Mouse (Mus musculus): Measurements from ENCODE around the gene Vil1. TPM values are rescaled to one million over a fixed set of nuclear protein-coding genes. Genes with fewer than 3 reads are reported as not detected.

Gene Vil1
- polyA plus RNA-seq, 1 experiment from 2014 or later: 0.26 TPM

- Histone ChIP-seq H3K4me1 (replicated peaks) (no peaks in the 10 kb centered on the region), H3K36me3 (peaks cover 45% of the 10 kb centered on the region), H3K9ac (no peak overlapping the region), H3K27me3 (no peaks in the 10 kb centered on the region), H3K9me3 (replicated peaks) (no peaks in the 10 kb centered on the region), H3K4me3 (no peak overlapping the region), H3K4me2 (no peak overlapping the region), H3K27ac (no peak overlapping the region)
- 77% methylated on average over 2 of the region's 2 CpGs for WGBS
- ATAC-seq (replicated peaks; ENCODE audit: insufficient number of reproducible peaks, insufficient read depth, low FRiP score, low read depth): no peak
Observed at GRCm38 (mm10) chr1:74460273-74460672, 51.1 kb downstream of the Vil1 start.

MicroRNA genes within 50 kb of the gene (microRNA counts, 519-probe panel; counts per million panel counts)
- microRNA mmu-miR-26b: 3,262 counts per million, percentile 79 among the panel's probes with 10 or more counts

Small RNA genes within 50 kb of the gene (microRNA-seq; reads per million reads assigned to microRNA genes)
- 36,772 reads per million, percentile 98 among the genes with 10 or more reads in this experiment for gene Mir26b

Other genes starting within 250 kb of the Vil1 start
- not detected in 2 replicates for gene Cxcr1, start 214.7 kb upstream of the Vil1 start, polyA plus RNA-seq (2015; fragmentation: Nextera tagmentation; extraction: Ambion mirVana)
- gene Arpc2, start 173.3 kb upstream of the Vil1 start, polyA plus RNA-seq (2015; fragmentation: Nextera tagmentation; extraction: Ambion mirVana): 406 and 413 TPM in 2 replicates
- gene Gpbar1, start 130.8 kb upstream of the Vil1 start, polyA plus RNA-seq (2015; fragmentation: Nextera tagmentation; extraction: Ambion mirVana): 0.13 and 0.34 TPM in 2 replicates
- gene Aamp, start 124.6 kb upstream of the Vil1 start, polyA plus RNA-seq (2015; fragmentation: Nextera tagmentation; extraction: Ambion mirVana): 168 and 209 TPM in 2 replicates
- gene Pnkd, start 124.4 kb upstream of the Vil1 start, polyA plus RNA-seq (2015; fragmentation: Nextera tagmentation; extraction: Ambion mirVana): 276 and 288 TPM in 2 replicates
- gene Tmbim1, start 103.8 kb upstream of the Vil1 start, polyA plus RNA-seq (2015; fragmentation: Nextera tagmentation; extraction: Ambion mirVana): 44.9 and 48.1 TPM in 2 replicates
- 0.38 and 0.39 TPM in 2 replicates for gene Catip, start 47.3 kb upstream of the Vil1 start, polyA plus RNA-seq (2015; fragmentation: Nextera tagmentation; extraction: Ambion mirVana)
- 3.6 and 5.4 TPM in 2 replicates for gene Slc11a1, start 34.2 kb upstream of the Vil1 start, polyA plus RNA-seq (2015; fragmentation: Nextera tagmentation; extraction: Ambion mirVana)
- gene Ctdsp1, start 17.9 kb upstream of the Vil1 start, polyA plus RNA-seq (2015; fragmentation: Nextera tagmentation; extraction: Ambion mirVana): 55.1 and 68.5 TPM in 2 replicates
- gene Cnot9, start 96.7 kb downstream of the Vil1 start, polyA plus RNA-seq (2015; fragmentation: Nextera tagmentation; extraction: Ambion mirVana): 25.8 and 32.4 TPM in 2 replicates
- gene Plcd4, start 133.5 kb downstream of the Vil1 start, polyA plus RNA-seq (2015; fragmentation: Nextera tagmentation; extraction: Ambion mirVana): 0.30 and 0.86 TPM in 2 replicates
- 14.4 and 19.9 TPM in 2 replicates for gene Usp37, start 134.9 kb downstream of the Vil1 start, polyA plus RNA-seq (2015; fragmentation: Nextera tagmentation; extraction: Ambion mirVana)
- 4.4 and 6.0 TPM in 2 replicates for gene Zfp142, start 178.9 kb downstream of the Vil1 start, polyA plus RNA-seq (2015; fragmentation: Nextera tagmentation; extraction: Ambion mirVana)
- gene Bcs1l, start 178.9 kb downstream of the Vil1 start, polyA plus RNA-seq (2015; fragmentation: Nextera tagmentation; extraction: Ambion mirVana): 19.1 and 21.2 TPM in 2 replicates
- gene Rnf25, start 192.0 kb downstream of the Vil1 start, polyA plus RNA-seq (2015; fragmentation: Nextera tagmentation; extraction: Ambion mirVana): 18.9 and 23.6 TPM in 2 replicates
- gene Stk36, start 192.1 kb downstream of the Vil1 start, polyA plus RNA-seq (2015; fragmentation: Nextera tagmentation; extraction: Ambion mirVana): 3.4 and 3.7 TPM in 2 replicates

Data from heart, embryonic 15.5 days (tissue).